Mouse (Mus musculus): Measurements from ENCODE around the gene Gm17490.

Gm17490 gene

GRCm38 (mm10) chr2:11596690-11597089 is 29.4 kb downstream of the Gm17490 start:
- Histone ChIP-seq H3K36me3 (ENCODE audit: insufficient read depth, low read length) (peaks cover 91% of the 10 kb centered on the region), H3K27me3 (ENCODE audit: insufficient read depth, low read length) (no peaks in the 10 kb centered on the region), H3K9me3 (ENCODE audit: low read length) (no peaks in the 10 kb centered on the region), H3K4me3 (replicated peaks; ENCODE audit: low read length) (no peak overlapping the region), H3K4me1 (replicated peaks; ENCODE audit: low read depth, low read length) (peaks cover 54% of the 10 kb centered on the region)
- TF ChIP-seq NANOG (IDR thresholded peaks at IDR 0.05; ENCODE audit: borderline replicate concordance, low read length) (no peak), CTCF (conservative IDR thresholded peaks at IDR 0.05; ENCODE audit: low read length) (no peak), POU5F1 (IDR thresholded peaks at IDR 0.05; ENCODE audit: borderline replicate concordance, low read length) (no peak)

GRCm38 (mm10) chr2:11587996-11588395 is 38.1 kb downstream of the Gm17490 start:
- H3K36me3 ChIP-seq (ENCODE audit: insufficient read depth, low read length): peaks cover 96% of the 10 kb centered on the region
- H3K4me3 ChIP-seq (replicated peaks; ENCODE audit: low read length): no peak overlapping the region
- H3K27me3 ChIP-seq (ENCODE audit: insufficient read depth, low read length): no peaks in the 10 kb centered on the region
- no peaks in the 10 kb centered on the region for H3K9me3 ChIP-seq (ENCODE audit: low read length)
- TF ChIP-seq CTCF (conservative IDR thresholded peaks at IDR 0.05; ENCODE audit: low read length): no peak
- TF ChIP-seq NANOG (IDR thresholded peaks at IDR 0.05; ENCODE audit: borderline replicate concordance, low read length): no peak
- no peak for TF ChIP-seq POU5F1 (IDR thresholded peaks at IDR 0.05; ENCODE audit: borderline replicate concordance, low read length)
- H3K4me1 ChIP-seq (replicated peaks; ENCODE audit: low read depth, low read length): 0 out of 2 replicates have a peak, but pooled peaks cover 5% of the 10 kb centered on the region

DNA sequence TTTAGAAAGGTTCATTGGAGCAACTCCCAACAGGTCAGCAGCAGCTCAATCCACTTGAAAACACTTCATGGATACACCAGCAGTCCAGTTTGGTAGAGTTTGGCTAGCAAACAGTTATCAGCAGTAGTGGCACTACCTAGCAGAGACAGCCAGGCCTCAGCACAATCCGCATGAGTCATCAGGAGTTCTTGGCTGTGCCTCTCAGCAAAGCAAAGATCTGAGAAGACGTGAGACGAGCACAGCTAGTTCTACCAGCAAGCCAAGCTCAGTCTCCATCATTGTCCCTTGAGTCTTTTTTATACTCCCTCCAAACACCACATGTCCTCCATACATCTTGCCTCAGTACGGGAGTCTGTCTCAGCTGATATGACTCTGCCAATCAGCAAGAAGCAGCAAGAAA is 46.7 kb downstream of the Gm17490 start:
- peaks cover 6% of the 10 kb centered on the region; the same call in 1 of the 2 replicates for H3K4me1 ChIP-seq (replicated peaks; ENCODE audit: low read depth, low read length)
- H3K27me3 ChIP-seq (ENCODE audit: insufficient read depth, low read length): no peaks in the 10 kb centered on the region
- no peak for TF ChIP-seq NANOG (IDR thresholded peaks at IDR 0.05; ENCODE audit: borderline replicate concordance, low read length)
- no peak for TF ChIP-seq CTCF (conservative IDR thresholded peaks at IDR 0.05; ENCODE audit: low read length)
- no peak for TF ChIP-seq POU5F1 (IDR thresholded peaks at IDR 0.05; ENCODE audit: borderline replicate concordance, low read length)
- no peak overlapping the region for H3K4me3 ChIP-seq (replicated peaks; ENCODE audit: low read length)
- peaks cover 26% of the 10 kb centered on the region for H3K36me3 ChIP-seq (ENCODE audit: insufficient read depth, low read length)
- peaks cover 14% of the 10 kb centered on the region for H3K9me3 ChIP-seq (ENCODE audit: low read length)

DNA sequence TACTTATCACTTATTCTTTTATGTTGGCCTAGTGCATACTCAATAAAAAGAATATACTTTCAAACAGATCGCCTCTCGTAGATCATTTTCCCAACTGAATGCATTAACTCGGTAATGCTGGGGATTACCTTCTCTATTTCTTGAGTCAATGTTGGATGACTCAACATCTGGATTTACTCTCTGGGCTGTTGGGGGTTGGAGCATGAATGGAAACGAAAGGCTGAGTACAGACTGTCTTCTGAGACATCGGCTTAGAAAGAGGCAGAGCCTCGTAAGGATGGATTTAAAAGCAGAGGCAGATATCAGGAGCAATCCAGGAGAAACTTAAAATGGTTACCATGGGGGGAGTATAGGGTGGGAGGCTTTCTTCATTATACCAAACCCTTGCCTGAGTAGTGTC is 47.9 kb downstream of the Gm17490 start:
- Histone ChIP-seq H3K4me1 (replicated peaks; ENCODE audit: low read depth, low read length) (peaks cover 6% of the 10 kb centered on the region; the same call in 1 of the 2 replicates), H3K36me3 (ENCODE audit: insufficient read depth, low read length) (peaks cover 16% of the 10 kb centered on the region), H3K9me3 (ENCODE audit: low read length) (peaks cover 14% of the 10 kb centered on the region), H3K27me3 (ENCODE audit: insufficient read depth, low read length) (peaks cover 3% of the 10 kb centered on the region; the same call in 1 of the 2 replicates), H3K4me3 (replicated peaks; ENCODE audit: low read length) (no peak overlapping the region)
- TF ChIP-seq CTCF (conservative IDR thresholded peaks at IDR 0.05; ENCODE audit: low read length) (no peak), NANOG (IDR thresholded peaks at IDR 0.05; ENCODE audit: borderline replicate concordance, low read length) (no peak), POU5F1 (IDR thresholded peaks at IDR 0.05; ENCODE audit: borderline replicate concordance, low read length) (no peak)

All from E14TG2a.4 (cell line).